26 mouse cellular contexts compared by ENCODE assay signal in genomic region chr14:117230476-117230875, GRCm38 (mm10).
"Had no signal": no experiment of that assay in that cellular context is flagged by ENCODE, and none has a peak within 500 bp of the region (broad histone marks: within the 10 kb centered on the region; RNA-seq: fewer than 3 reads in every experiment).

No protein-coding gene starts in this region.

- H3K27ac ChIP-seq: heart, embryonic 10.5 days; hindbrain, embryonic 10.5 days; hindbrain, embryonic 12.5 days; hindbrain, embryonic 15.5 days; hindbrain, postnatal 0 days; kidney, embryonic 15.5 days; kidney, postnatal 0 days; limb, embryonic 13.5 days; limb, embryonic 15.5 days; liver, embryonic 12.5 days; liver, embryonic 14.5 days had no signal

- H3K9me3 ChIP-seq: heart, embryonic 10.5 days; heart, embryonic 12.5 days; hindbrain, embryonic 10.5 days; hindbrain, embryonic 12.5 days; hindbrain, embryonic 15.5 days; kidney, embryonic 15.5 days; limb, embryonic 13.5 days; limb, embryonic 15.5 days; liver, embryonic 12.5 days had no signal

- H3K4me1 ChIP-seq: heart, embryonic 10.5 days; heart, embryonic 12.5 days; hindbrain, embryonic 10.5 days; hindbrain, embryonic 12.5 days; hindbrain, embryonic 15.5 days; limb, embryonic 13.5 days; limb, embryonic 15.5 days; liver, embryonic 12.5 days had no signal

- H3K27me3 ChIP-seq: heart, embryonic 12.5 days; hindbrain, embryonic 12.5 days; hindbrain, embryonic 15.5 days; kidney, embryonic 15.5 days; limb, embryonic 13.5 days; limb, embryonic 15.5 days; liver, embryonic 12.5 days had no signal

- H3K9ac ChIP-seq: heart, embryonic 12.5 days; hindbrain, embryonic 12.5 days; hindbrain, embryonic 15.5 days; kidney, embryonic 15.5 days; limb, embryonic 13.5 days; limb, embryonic 15.5 days; liver, embryonic 12.5 days; liver, embryonic 14.5 days had no signal

- H3K4me2 ChIP-seq: heart, embryonic 12.5 days; hindbrain, embryonic 12.5 days; hindbrain, embryonic 15.5 days; kidney, embryonic 15.5 days; limb, embryonic 13.5 days; limb, embryonic 15.5 days; liver, embryonic 12.5 days had no signal

- ATAC-seq: hindbrain, postnatal 0 days; intestine, embryonic 16.5 days; liver, embryonic 12.5 days had no signal

- DNase-seq: gastrocnemius, postnatal 14 days; gastrocnemius, postnatal 36 days; heart, adult 11 months; heart, postnatal 10 days; heart, postnatal 4 days; kidney, adult 11 months; kidney, adult 2 months; kidney, adult 9 months; kidney, postnatal 14 days; kidney, postnatal 36 days; layer of hippocampus, adult 9-11 months; layer of hippocampus, postnatal 36 days; left cerebral cortex, postnatal 4 days had no signal

- H3K36me3 ChIP-seq: heart, embryonic 10.5 days; heart, embryonic 12.5 days; hindbrain, embryonic 10.5 days; hindbrain, embryonic 12.5 days; hindbrain, embryonic 15.5 days; kidney, embryonic 15.5 days; limb, embryonic 13.5 days; limb, embryonic 15.5 days; liver, embryonic 12.5 days had no signal

- H3K4me3 ChIP-seq: heart, embryonic 10.5 days; heart, embryonic 12.5 days; hindbrain, embryonic 10.5 days; hindbrain, embryonic 12.5 days; hindbrain, embryonic 15.5 days; kidney, embryonic 15.5 days; limb, embryonic 13.5 days; limb, embryonic 15.5 days; liver, embryonic 12.5 days had no signal
